ENCODE assay signal across 13 mouse cellular contexts in genomic region chr11:44841127-44842056, GRCm38 (mm10).
DNase-seq lines count a peak whose midpoint lies in the region; ATAC-seq and TF ChIP-seq lines count a peak whose summit lies in the region.
"Had no signal": no experiment of that assay in that cellular context is flagged by ENCODE, and none has a peak within 500 bp of the region (broad histone marks: within the 10 kb centered on the region; RNA-seq: fewer than 3 reads in every experiment).

No protein-coding gene starts in this region.

- H3K36me3 ChIP-seq in heart, embryonic 11.5 days (ENCODE audit: control insufficient read depth, insufficient read depth, low read length): no peaks in the 10 kb centered on the region
- no peaks in the 10 kb centered on the region for H3K36me3 ChIP-seq in heart, postnatal 0 days (replicated peaks; ENCODE audit: control insufficient read depth, insufficient read depth, low read length)
- H3K36me3 ChIP-seq in midbrain, embryonic 14.5 days (ENCODE audit: control insufficient read depth, insufficient read depth, low read length): no peaks in the 10 kb centered on the region
- no peaks in the 10 kb centered on the region for H3K36me3 ChIP-seq in kidney, embryonic 16.5 days (ENCODE audit: insufficient read depth, low read length)
- H3K36me3 ChIP-seq: embryonic facial prominence, embryonic 13.5 days had no signal

- H3K9me3 ChIP-seq in heart, embryonic 11.5 days (replicated peaks; ENCODE audit: control insufficient read depth, low read length): no peaks in the 10 kb centered on the region
- H3K9me3 ChIP-seq in heart, postnatal 0 days (replicated peaks; ENCODE audit: control insufficient read depth, low read length): no peaks in the 10 kb centered on the region
- no peaks in the 10 kb centered on the region for H3K9me3 ChIP-seq in midbrain, embryonic 14.5 days (ENCODE audit: control insufficient read depth, low read length)
- no peaks in the 10 kb centered on the region for H3K9me3 ChIP-seq in kidney, embryonic 16.5 days (ENCODE audit: low read length)
- H3K9me3 ChIP-seq: embryonic facial prominence, embryonic 13.5 days had no signal

- intact Hi-C loops in heart, postnatal 25 days (cut with DNase I): loop anchor here (5.0 kb wide), 1 partner anchor 64 kb away; no protein-coding TSS in a partner anchor
- intact Hi-C loops in left cerebral cortex, postnatal 25 days (cut with DNase I): no loop called here

- no peak for TF ChIP-seq EP300 in heart, postnatal 0 days (IDR thresholded peaks at IDR 0.05; ENCODE audit: low read depth)

- ATAC-seq in heart, embryonic 11.5 days (replicated peaks; ENCODE audit: insufficient number of reproducible peaks, low FRiP score, low TSS enrichment): no peak; the same call in 1 of the 2 replicates
- ATAC-seq in heart, postnatal 0 days (ENCODE audit: insufficient read depth, low read depth): no peak
- ATAC-seq in midbrain, embryonic 14.5 days (ENCODE audit: low FRiP score, low TSS enrichment): peak; percentile 75; the same call in 1 of the 2 replicates
- no peak for ATAC-seq in kidney, embryonic 16.5 days (ENCODE audit: low FRiP score, low TSS enrichment)

- DNase-seq in heart, postnatal 25 days (ENCODE audit: low spot score): no peak
- DNase-seq in ZHBTc4 (ENCODE audit: low read depth, low spot score): peak; percentile 84
- DNase-seq in heart, postnatal 0 days (ENCODE audit: low spot score): no peak
- peak; percentile 82 for DNase-seq in midbrain, embryonic 14.5 days
- DNase-seq in left cerebral cortex, postnatal 25 days (ENCODE audit: low spot score in 2 of 2): no peak
- no peak for DNase-seq in cerebellum, postnatal 4 days (ENCODE audit: low spot score in 2 of 2)
- DNase-seq: gastrocnemius, postnatal 36 days; kidney, adult 18-20 months; layer of hippocampus, adult 9-11 months had no signal

- peaks cover 17% of the 10 kb centered on the region for H3K4me1 ChIP-seq in heart, embryonic 11.5 days (ENCODE audit: control insufficient read depth, insufficient read depth, low read length)
- H3K4me1 ChIP-seq in heart, postnatal 0 days (ENCODE audit: control insufficient read depth, insufficient read depth): peaks cover 14% of the 10 kb centered on the region
- peaks cover 36% of the 10 kb centered on the region for H3K4me1 ChIP-seq in midbrain, embryonic 14.5 days (ENCODE audit: control insufficient read depth, insufficient read depth, low read length)
- H3K4me1 ChIP-seq in kidney, embryonic 16.5 days (ENCODE audit: insufficient read depth, low read length): 0 out of 2 replicates have a peak, but pooled peaks cover 2% of the 10 kb centered on the region

- no peak overlapping the region for H3K4me3 ChIP-seq in heart, embryonic 11.5 days (ENCODE audit: low read depth, low read length)
- no peak overlapping the region for H3K4me3 ChIP-seq in heart, postnatal 0 days (ENCODE audit: low read depth, low read length)
- no peak overlapping the region for H3K4me3 ChIP-seq in midbrain, embryonic 14.5 days (replicated peaks; ENCODE audit: low read depth, low read length)
- no peak overlapping the region for H3K4me3 ChIP-seq in kidney, embryonic 16.5 days (ENCODE audit: low read length)
- H3K4me3 ChIP-seq: embryonic facial prominence, embryonic 13.5 days had no signal

- no peak overlapping the region for H3K27ac ChIP-seq in heart, embryonic 11.5 days (ENCODE audit: low read depth, low read length)
- H3K27ac ChIP-seq in heart, postnatal 0 days (ENCODE audit: low read depth): no peak overlapping the region
- no peak overlapping the region for H3K27ac ChIP-seq in midbrain, embryonic 14.5 days (replicated peaks; ENCODE audit: low read depth, low read length)
- H3K27ac ChIP-seq in kidney, embryonic 16.5 days (ENCODE audit: low read length): no peak overlapping the region
- H3K27ac ChIP-seq: embryonic facial prominence, embryonic 13.5 days had no signal

- WGBS in heart, embryonic 11.5 days (ENCODE audit: insufficient replicate concordance): 35% methylated on average over 14 of the region's 14 CpGs
- WGBS in heart, postnatal 0 days: 20% methylated on average over 14 of the region's 14 CpGs
- WGBS in midbrain, embryonic 14.5 days: 29% methylated on average over 14 of the region's 14 CpGs
- WGBS in kidney, embryonic 16.5 days: 45% methylated on average over 14 of the region's 14 CpGs

- H3K9ac ChIP-seq in heart, embryonic 11.5 days (ENCODE audit: low read depth, low read length): no peak overlapping the region
- no peak overlapping the region for H3K9ac ChIP-seq in heart, postnatal 0 days (replicated peaks; ENCODE audit: low read depth, low read length)
- no peak overlapping the region for H3K9ac ChIP-seq in midbrain, embryonic 14.5 days (replicated peaks; ENCODE audit: low read length)
- H3K9ac ChIP-seq in kidney, embryonic 16.5 days (replicated peaks; ENCODE audit: low read length): no peak overlapping the region
- H3K9ac ChIP-seq: embryonic facial prominence, embryonic 13.5 days had no signal

- H3K4me2 ChIP-seq in heart, embryonic 11.5 days: peak overlapping the region; percentile 22; the same call in 1 of the 2 replicates
- peak overlapping the region; percentile 18; the same call in 1 of the 2 replicates for H3K4me2 ChIP-seq in heart, postnatal 0 days (ENCODE audit: low read depth, low read length)
- H3K4me2 ChIP-seq in midbrain, embryonic 14.5 days (ENCODE audit: low read length): peak overlapping the region; percentile 15; the same call in 1 of the 2 replicates
- H3K4me2 ChIP-seq in kidney, embryonic 16.5 days (replicated peaks; ENCODE audit: low read depth, low read length): no peak overlapping the region
- H3K4me2 ChIP-seq: embryonic facial prominence, embryonic 13.5 days; liver, embryonic 11.5 days had no signal

- no peaks in the 10 kb centered on the region for H3K27me3 ChIP-seq in heart, embryonic 11.5 days (ENCODE audit: control insufficient read depth, insufficient read depth, low read length)
- no peaks in the 10 kb centered on the region for H3K27me3 ChIP-seq in heart, postnatal 0 days (ENCODE audit: control insufficient read depth, insufficient read depth, low read length)
- no peaks in the 10 kb centered on the region for H3K27me3 ChIP-seq in midbrain, embryonic 14.5 days (ENCODE audit: control insufficient read depth, insufficient read depth, low read length)
- H3K27me3 ChIP-seq in kidney, embryonic 16.5 days (ENCODE audit: insufficient read depth, low read length): no peaks in the 10 kb centered on the region
- H3K27me3 ChIP-seq: embryonic facial prominence, embryonic 13.5 days had no signal

- TF ChIP-seq CTCF in heart, postnatal 0 days (IDR thresholded peaks at IDR 0.05; ENCODE audit: low read depth): no peak

Comparison
In these comparisons a context has a peak if more than half of its experiments do, and no peak if none do; other contexts are left out.
1. DNase-seq: peak in ZHBTc4 (single experiment) and midbrain, embryonic 14.5 days (single experiment); none in heart, postnatal 25 days (single experiment), heart, postnatal 0 days (single experiment), left cerebral cortex, postnatal 25 days (0 of 2) and cerebellum, postnatal 4 days (0 of 2).